Mouse (Mus musculus): ENCODE data around the gene Cars2.

DNA sequence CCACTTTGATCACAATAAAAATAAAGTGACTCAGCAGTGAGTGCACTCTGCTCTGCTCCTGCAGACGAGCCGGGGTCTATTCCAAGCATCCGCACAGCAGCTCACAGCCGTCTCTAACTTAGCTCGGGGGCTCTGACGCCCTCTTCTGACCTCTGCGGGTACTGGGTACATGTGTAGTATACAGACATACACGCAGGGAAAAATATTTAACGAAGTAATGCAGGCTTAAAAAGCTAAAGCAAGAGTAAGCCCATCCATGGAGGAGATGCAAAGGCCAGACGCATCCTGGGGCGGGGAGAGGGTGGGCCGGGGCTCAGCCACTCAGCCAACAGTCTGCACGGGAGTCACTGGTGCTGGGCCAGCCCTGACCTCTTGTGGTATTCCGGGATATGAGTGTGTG, 44.5 kb downstream of the Cars2 start:
- TF ChIP-seq MYOD1 (IDR thresholded peaks at IDR 0.05; ENCODE audit: control insufficient read depth, insufficient read length, low read depth) (no peak), CTCF (IDR thresholded peaks at IDR 0.05; ENCODE audit: control insufficient read depth, insufficient read depth, insufficient read length) (no peak), MAX (IDR thresholded peaks at IDR 0.05) (no peak), USF1 (IDR thresholded peaks at IDR 0.05; ENCODE audit: low read depth) (no peak), CEBPB (IDR thresholded peaks at IDR 0.05; ENCODE audit: low read depth) (no peak), MYOG (IDR thresholded peaks at IDR 0.05; ENCODE audit: control insufficient read depth, extremely low read depth, insufficient read length) (no peak), FOSL1 (IDR thresholded peaks at IDR 0.05; ENCODE audit: insufficient read depth, low read length, poor library complexity, severe bottlenecking) (no peak)
